Mouse (Mus musculus): ENCODE measurements around the gene Efcab10. TPM values are rescaled to one million over a fixed set of nuclear protein-coding genes. Genes with fewer than 3 reads are reported as not detected.

Efcab10 gene
- polyA plus RNA-seq, 1 experiment from 2014 or later, result 0.58 TPM

- no peak overlapping the region for H3K4me2 ChIP-seq
- no peaks in the 10 kb centered on the region for H3K27me3 ChIP-seq (ENCODE audit: insufficient read depth, low read length)
- peak; percentile 40 for TF ChIP-seq CTCF (IDR thresholded peaks at IDR 0.05; ENCODE audit: low read depth)
- no peaks in the 10 kb centered on the region for H3K9me3 ChIP-seq (ENCODE audit: low read depth, low read length)
- H3K4me3 ChIP-seq (ENCODE audit: low read depth, low read length), result no peak overlapping the region
- H3K9ac ChIP-seq, result no peak overlapping the region
- DNase-seq (peak; percentile 20), ATAC-seq (ENCODE audit: insufficient read depth) (no peak)
- H3K4me1 ChIP-seq (ENCODE audit: insufficient read depth), result 0 out of 2 replicates have a peak, but pooled peaks cover 2% of the 10 kb centered on the region
- H3K36me3 ChIP-seq (ENCODE audit: insufficient read depth), result no peaks in the 10 kb centered on the region
- no peak overlapping the region for H3K27ac ChIP-seq (ENCODE audit: low read depth)
- 45% methylated on average over 2 of the region's 2 CpGs for WGBS
Observed at GRCm38 (mm10) chr12:33390844-33391560, 3.7 kb upstream of the Efcab10 start.

GRCm38 (mm10) chr12:33403265-33403693 lies 8.6 kb downstream of the Efcab10 start:
- DNase-seq, result peak; percentile 76
- TF ChIP-seq CTCF (IDR thresholded peaks at IDR 0.05; ENCODE audit: low read depth), result no peak

GRCm38 (mm10) chr12:33404996-33405395 lies 10.3 kb downstream of the Efcab10 start:
- no peak for TF ChIP-seq CTCF (IDR thresholded peaks at IDR 0.05; ENCODE audit: low read depth)
- no peak overlapping the region for H3K4me3 ChIP-seq (ENCODE audit: low read depth, low read length)
- peaks cover 3% of the 10 kb centered on the region; the same call in 1 of the 2 replicates for H3K4me1 ChIP-seq (ENCODE audit: insufficient read depth)
- H3K27ac ChIP-seq (ENCODE audit: low read depth), result peak overlapping the region; percentile 48
- no peak overlapping the region for H3K4me2 ChIP-seq
- DNase-seq, result peak; percentile 21
- WGBS, result 43% methylated on average over 5 of the region's 5 CpGs
- H3K9ac ChIP-seq, result no peak overlapping the region
- no peaks in the 10 kb centered on the region for H3K36me3 ChIP-seq (ENCODE audit: insufficient read depth)
- ATAC-seq (ENCODE audit: insufficient read depth), result peak; percentile 44; the same call in 1 of the 2 replicates
- H3K27me3 ChIP-seq (ENCODE audit: insufficient read depth, low read length), result no peaks in the 10 kb centered on the region
- no peaks in the 10 kb centered on the region for H3K9me3 ChIP-seq (ENCODE audit: low read depth, low read length)

More at GRCm38 (mm10) chr12:33403265-33403693, 8.6 kb downstream of the Efcab10 start:
- H3K27ac ChIP-seq (ENCODE audit: low read depth), result peak overlapping the region; percentile 37; the same call in 1 of the 2 replicates
- H3K36me3 ChIP-seq (ENCODE audit: insufficient read depth), result no peaks in the 10 kb centered on the region
- ATAC-seq (ENCODE audit: insufficient read depth), result peak; percentile 64
- WGBS, result 22% methylated on average over 7 of the region's 7 CpGs
- no peak overlapping the region for H3K4me2 ChIP-seq
- H3K4me3 ChIP-seq (ENCODE audit: low read depth, low read length), result no peak overlapping the region
- peaks cover 3% of the 10 kb centered on the region; the same call in 1 of the 2 replicates for H3K4me1 ChIP-seq (ENCODE audit: insufficient read depth)
- H3K27me3 ChIP-seq (ENCODE audit: insufficient read depth, low read length), result no peaks in the 10 kb centered on the region
- no peaks in the 10 kb centered on the region for H3K9me3 ChIP-seq (ENCODE audit: low read depth, low read length)
- no peak overlapping the region for H3K9ac ChIP-seq

- ATAC-seq (ENCODE audit: insufficient read depth), result peak; percentile 97
- no peak overlapping the region for H3K9ac ChIP-seq
- H3K4me1 ChIP-seq (ENCODE audit: insufficient read depth), result peaks cover 3% of the 10 kb centered on the region; the same call in 1 of the 2 replicates
- H3K27ac ChIP-seq (ENCODE audit: low read depth), result peak overlapping the region; percentile 48
- H3K9me3 ChIP-seq (ENCODE audit: low read depth, low read length), result no peaks in the 10 kb centered on the region
- WGBS, result 25% methylated on average over 6 of the region's 6 CpGs
- DNase-seq, result peak; percentile 86
- H3K27me3 ChIP-seq (ENCODE audit: insufficient read depth, low read length), result no peaks in the 10 kb centered on the region
- H3K4me3 ChIP-seq (ENCODE audit: low read depth, low read length), result no peak overlapping the region
- H3K4me2 ChIP-seq, result no peak overlapping the region
- TF ChIP-seq CTCF (IDR thresholded peaks at IDR 0.05; ENCODE audit: low read depth), result no peak
- no peaks in the 10 kb centered on the region for H3K36me3 ChIP-seq (ENCODE audit: insufficient read depth)
Observed at GRCm38 (mm10) chr12:33405398-33406026, 10.9 kb downstream of the Efcab10 start.

GRCm38 (mm10) chr12:33411580-33412151 lies 17.0 kb downstream of the Efcab10 start:
- DNase-seq (peak; percentile 70), ATAC-seq (ENCODE audit: insufficient read depth) (no peak)
- H3K9me3 ChIP-seq (ENCODE audit: low read depth, low read length), result no peaks in the 10 kb centered on the region
- no peak overlapping the region for H3K4me3 ChIP-seq (ENCODE audit: low read depth, low read length)
- no peak overlapping the region for H3K27ac ChIP-seq (ENCODE audit: low read depth)
- TF ChIP-seq CTCF (IDR thresholded peaks at IDR 0.05; ENCODE audit: low read depth), result peak; percentile 57
- 43% methylated on average over 6 of the region's 6 CpGs for WGBS
- no peaks in the 10 kb centered on the region for H3K4me1 ChIP-seq (ENCODE audit: insufficient read depth)
- no peaks in the 10 kb centered on the region for H3K27me3 ChIP-seq (ENCODE audit: insufficient read depth, low read length)
- H3K9ac ChIP-seq, result no peak overlapping the region
- H3K36me3 ChIP-seq (ENCODE audit: insufficient read depth), result no peaks in the 10 kb centered on the region
- no peak overlapping the region for H3K4me2 ChIP-seq

- ATAC-seq (ENCODE audit: insufficient read depth) (no peak), DNase-seq (peak; percentile 66)
- 24% methylated on average over 3 of the region's 3 CpGs for WGBS
- Histone ChIP-seq H3K9ac (no peak overlapping the region), H3K4me3 (ENCODE audit: low read depth, low read length) (no peak overlapping the region), H3K36me3 (ENCODE audit: insufficient read depth) (no peaks in the 10 kb centered on the region), H3K9me3 (ENCODE audit: low read depth, low read length) (no peaks in the 10 kb centered on the region), H3K4me2 (no peak overlapping the region), H3K4me1 (ENCODE audit: insufficient read depth) (no peaks in the 10 kb centered on the region), H3K27me3 (ENCODE audit: insufficient read depth, low read length) (no peaks in the 10 kb centered on the region), H3K27ac (ENCODE audit: low read depth) (no peak overlapping the region)
- TF ChIP-seq CTCF (IDR thresholded peaks at IDR 0.05; ENCODE audit: low read depth), result peak; percentile 74
Observed at GRCm38 (mm10) chr12:33424329-33424728, 29.7 kb downstream of the Efcab10 start.

- DNase-seq, result no peak
- Histone ChIP-seq H3K9ac (no peak overlapping the region), H3K9me3 (ENCODE audit: low read depth, low read length) (no peaks in the 10 kb centered on the region), H3K4me3 (ENCODE audit: low read depth, low read length) (no peak overlapping the region), H3K27ac (ENCODE audit: low read depth) (no peak overlapping the region), H3K4me2 (no peak overlapping the region), H3K4me1 (ENCODE audit: insufficient read depth) (peaks cover 5% of the 10 kb centered on the region; the same call in 1 of the 2 replicates), H3K27me3 (ENCODE audit: insufficient read depth, low read length) (no peaks in the 10 kb centered on the region), H3K36me3 (ENCODE audit: insufficient read depth) (no peaks in the 10 kb centered on the region)
- 35% methylated on average over 3 of the region's 3 CpGs for WGBS
- no peak for TF ChIP-seq CTCF (IDR thresholded peaks at IDR 0.05; ENCODE audit: low read depth)
- ATAC-seq (ENCODE audit: insufficient read depth), result no peak
Observed at GRCm38 (mm10) chr12:33427293-33427692, 32.6 kb downstream of the Efcab10 start.
